Mouse (Mus musculus) brain, embryonic 14.5 days (tissue): ENCODE data around the gene BC067074.

ENCODE experiments used
- CTCF ChIP-seq: fragments of 200-500 bp; IDR thresholded peaks from 2 replicates; pipeline ENCODE4 v1.5.1; 2012; ENCODE audit warnings: inconsistent platforms, mild to moderate bottlenecking, moderate library complexity, borderline replicate concordance; ENCODE audit not compliant: insufficient read depth, insufficient read length; ENCODE audit errors: extremely low read depth
- POLR2A ChIP-seq: fragments of 200-500 bp; IDR thresholded peaks from 2 replicates; pipeline ENCODE4 v1.6.1; 2012; ENCODE audit warnings: mild to moderate bottlenecking, inconsistent platforms, borderline replicate concordance; ENCODE audit not compliant: poor library complexity, insufficient read depth, insufficient read length, severe bottlenecking; ENCODE audit errors: extremely low read depth

DNA sequence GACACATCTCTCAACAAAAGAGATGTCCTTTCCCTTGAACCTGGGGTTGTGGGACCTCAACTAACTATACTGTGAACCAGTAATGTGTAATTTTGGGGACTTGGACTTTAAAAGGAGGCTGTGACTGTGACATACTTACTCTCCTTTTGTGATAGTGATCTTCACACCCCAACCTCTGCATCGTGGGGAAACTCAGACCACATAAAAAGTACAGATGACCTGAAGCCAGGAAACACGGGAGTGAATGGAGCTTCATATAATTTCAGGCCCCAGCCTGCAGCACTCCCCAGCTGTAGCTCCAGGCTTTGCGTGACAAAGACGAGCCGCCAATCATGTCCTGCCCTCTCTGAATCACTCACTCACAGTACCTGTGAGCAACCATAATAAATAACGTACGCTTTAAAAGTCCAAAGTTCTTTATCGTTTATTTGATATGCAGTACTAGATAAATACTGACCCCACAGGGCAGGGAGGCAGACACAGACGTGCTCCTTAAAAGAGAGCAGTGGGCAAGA lies 104.1 kb downstream of the BC067074 start:
- TF ChIP-seq POLR2A (no peak), CTCF (no peak)
